Mouse (Mus musculus): ENCODE results near the gene Col4a3. TPM values are rescaled to one million over a fixed set of nuclear protein-coding genes. Genes with fewer than 3 reads are reported as not detected.

The Col4a3 gene
- total and polyA plus RNA-seq, 3 experiments, result not detected

DNA sequence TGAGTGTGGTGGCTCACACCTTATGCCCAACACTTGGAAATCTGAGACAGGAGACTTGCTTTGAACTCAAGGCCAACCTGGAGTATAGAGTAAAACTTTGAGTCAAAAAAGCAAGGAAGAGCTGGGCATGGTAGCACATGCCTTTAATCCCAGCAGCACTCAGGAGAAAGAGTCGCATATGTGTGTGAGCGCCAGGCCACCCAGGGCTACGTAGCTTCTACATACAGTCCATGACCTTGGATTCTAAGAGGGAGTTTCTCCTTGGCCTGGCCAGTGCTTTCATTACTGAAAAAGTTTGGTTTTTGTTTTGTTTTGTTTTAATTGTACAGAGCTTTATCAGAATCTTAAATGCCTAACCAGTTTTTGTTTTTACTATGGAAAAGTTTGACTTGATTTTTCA, 157.2 kb downstream of the Col4a3 start:
- 0 out of 2 replicates have a peak, but pooled peaks cover 3% of the 10 kb centered on the region for H3K79me2 ChIP-seq (replicated peaks; ENCODE audit: control insufficient read depth, extremely low read depth, insufficient read depth, poor library complexity, severe bottlenecking)
- no peaks in the 10 kb centered on the region for H3K27me3 ChIP-seq (replicated peaks)
- no peak overlapping the region for H3K4me3 ChIP-seq (replicated peaks in 1 of 3; ENCODE audit: low read depth in 2 of 3, low read length in 2 of 3, poor library complexity in 1 of 3)
- no peak overlapping the region for H3K27ac ChIP-seq (ENCODE audit: insufficient read depth, low read depth)
- H3K9me3 ChIP-seq (replicated peaks; ENCODE audit: low read length), result no peaks in the 10 kb centered on the region
- peaks cover 0 to 11% of the 10 kb centered on the region in 2 experiments; a peak in 1 of 4 replicates for H3K4me1 ChIP-seq (ENCODE audit: control insufficient read depth in 1 of 2, insufficient read depth in 2 of 2)
- no peak overlapping the region for H3K9ac ChIP-seq (ENCODE audit: insufficient read depth, low read depth)
- no peak for DNase-seq (ENCODE audit: extremely low read depth)
- TF ChIP-seq SIN3A (IDR thresholded peaks at IDR 0.05; ENCODE audit: low read length), result no peak
- TF ChIP-seq PAX5 (IDR thresholded peaks at IDR 0.05; ENCODE audit: low read length), result no peak
- TF ChIP-seq KAT2A (IDR thresholded peaks at IDR 0.05; ENCODE audit: insufficient replicate concordance, low read length), result no peak
- no peak for TF ChIP-seq IRF4 (IDR thresholded peaks at IDR 0.05; ENCODE audit: low read depth, low read length)
- TF ChIP-seq GABPA (IDR thresholded peaks at IDR 0.05; ENCODE audit: insufficient replicate concordance, low read depth, low read length), result no peak
- TF ChIP-seq ZC3H11A (IDR thresholded peaks at IDR 0.05; ENCODE audit: low read depth, low read length), result no peak
- no peak for TF ChIP-seq MAFK (IDR thresholded peaks at IDR 0.05; ENCODE audit: insufficient replicate concordance, low read length)
- TF ChIP-seq ETS1 (conservative IDR thresholded peaks at IDR 0.05; ENCODE audit: low read depth, low read length), result no peak
- TF ChIP-seq MAZ (IDR thresholded peaks at IDR 0.05; ENCODE audit: low read depth, low read length), result no peak
- in situ Hi-C loops (cut with MboI; ENCODE audit: low pct_ligation_motif_present, low pct_unique_long_range_greater_than_20kb, low sequenced_read_pairs), result no loop called here
- H3K36me3 ChIP-seq (replicated peaks in 1 of 2; ENCODE audit: control insufficient read depth in 1 of 2, insufficient read depth in 1 of 2, low read length in 1 of 2), result peaks cover 31 to 60% of the 10 kb centered on the region in 2 experiments
- H3K4me2 ChIP-seq (ENCODE audit: insufficient read depth, low read depth, poor library complexity, severe bottlenecking), result no peak overlapping the region
- dilution Hi-C loops (cut with MboI; ENCODE audit: extremely low pct_ligation_motif_present, extremely low pct_unique_long_range_greater_than_20kb, low sequenced_read_pairs), result no loop called here

DNA sequence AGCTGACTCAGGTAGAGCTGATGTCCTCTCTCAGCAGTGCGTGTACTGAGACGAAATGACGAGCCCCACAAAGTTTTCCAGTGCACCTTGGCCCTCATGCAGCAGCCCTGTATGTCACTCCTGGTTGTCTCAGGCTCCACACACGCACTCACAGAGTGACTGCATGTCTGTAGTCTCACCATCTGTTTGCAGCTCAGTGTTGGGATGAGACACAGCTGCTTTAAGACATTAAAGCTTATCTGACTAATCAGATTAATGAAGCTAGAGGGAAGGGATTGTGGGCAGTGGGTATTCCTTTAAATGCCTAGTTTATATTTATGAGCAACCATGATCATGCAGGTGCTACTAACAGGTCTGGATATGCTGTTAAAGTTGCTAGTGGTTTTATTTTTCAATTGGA, 159.7 kb downstream of the Col4a3 start:
- Histone ChIP-seq H3K27ac (ENCODE audit: insufficient read depth, low read depth) (no peak overlapping the region), H3K4me1 (ENCODE audit: control insufficient read depth in 1 of 2, insufficient read depth in 2 of 2) (no peaks in the 10 kb centered on the region), H3K36me3 (replicated peaks in 1 of 2; ENCODE audit: control insufficient read depth in 1 of 2, insufficient read depth in 1 of 2, low read length in 1 of 2) (peaks cover 24 to 69% of the 10 kb centered on the region in 2 experiments), H3K4me3 (replicated peaks in 1 of 3; ENCODE audit: low read depth in 2 of 3, low read length in 2 of 3, poor library complexity in 1 of 3) (no peak overlapping the region), H3K27me3 (replicated peaks) (no peaks in the 10 kb centered on the region), H3K9me3 (replicated peaks; ENCODE audit: low read length) (no peaks in the 10 kb centered on the region), H3K4me2 (ENCODE audit: insufficient read depth, low read depth, poor library complexity, severe bottlenecking) (no peak overlapping the region), H3K79me2 (replicated peaks; ENCODE audit: control insufficient read depth, extremely low read depth, insufficient read depth, poor library complexity, severe bottlenecking) (no peaks in the 10 kb centered on the region), H3K9ac (ENCODE audit: insufficient read depth, low read depth) (no peak overlapping the region)
- DNase-seq (ENCODE audit: extremely low read depth), result no peak
- dilution Hi-C loops (cut with MboI; ENCODE audit: extremely low pct_ligation_motif_present, extremely low pct_unique_long_range_greater_than_20kb, low sequenced_read_pairs), result no loop called here
- TF ChIP-seq CHD1 (IDR thresholded peaks at IDR 0.05; ENCODE audit: low read depth, low read length) (no peak), USF1 (IDR thresholded peaks at IDR 0.05; ENCODE audit: low read depth, low read length) (no peak), MAX (IDR thresholded peaks at IDR 0.05; ENCODE audit: low read length) (no peak), TBP (conservative IDR thresholded peaks at IDR 0.05; ENCODE audit: low read depth, low read length) (no peak), MEF2A (IDR thresholded peaks at IDR 0.05; ENCODE audit: borderline replicate concordance, low read depth, low read length) (no peak), MYC (IDR thresholded peaks at IDR 0.05; ENCODE audit: low read depth, low read length) (no peak), BHLHE40 (IDR thresholded peaks at IDR 0.05; ENCODE audit: low read depth, low read length) (no peak), SMC3 (IDR thresholded peaks at IDR 0.05; ENCODE audit: low read depth, low read length) (no peak), GABPA (IDR thresholded peaks at IDR 0.05; ENCODE audit: insufficient replicate concordance, low read depth, low read length) (no peak), TCF12 (IDR thresholded peaks at IDR 0.05; ENCODE audit: low read depth, low read length) (no peak)
- in situ Hi-C loops (cut with MboI; ENCODE audit: low pct_ligation_motif_present, low pct_unique_long_range_greater_than_20kb, low sequenced_read_pairs), result no loop called here
